Mouse (Mus musculus) forebrain, embryonic 15.5 days (tissue): ENCODE results near the gene Ddx23. TPM values are rescaled to one million over a fixed set of nuclear protein-coding genes. Genes with fewer than 3 reads are reported as not detected.

Experiments
- ATAC-seq: fragments of 200-750 bp; cut with Nextera tagmentation; replicated peaks from 2 replicates; pipeline ENCODE4 v1.8.0; 2017; ENCODE audit warnings: mild to moderate bottlenecking, moderate TSS enrichment, moderate library complexity
- H3K27ac ChIP-seq: fragments of 300-500 bp; sonication (generic); replicated peaks from 2 replicates; pipeline ENCODE4 v1.5.1; 2015; ENCODE audit warnings: mild to moderate bottlenecking, inconsistent platforms
- H3K27me3 ChIP-seq: fragments of 300-500 bp; sonication (generic); 2 replicates; pipeline ENCODE4 v1.6.1; 2015; ENCODE audit warnings: inconsistent platforms
- H3K36me3 ChIP-seq: fragments of 300-500 bp; sonication (generic); 2 replicates; pipeline ENCODE4 v1.6.1; 2015; ENCODE audit warnings: mild to moderate bottlenecking, inconsistent platforms
- H3K4me1 ChIP-seq: fragments of 300-500 bp; sonication (generic); 2 replicates; pipeline ENCODE4 v1.6.1; 2015; ENCODE audit warnings: inconsistent platforms
- H3K4me2 ChIP-seq: fragments of 300-500 bp; sonication (generic); replicated peaks from 2 replicates; pipeline ENCODE4 v1.6.1; 2015; ENCODE audit warnings: mild to moderate bottlenecking, inconsistent platforms
- H3K4me3 ChIP-seq: fragments of 300-500 bp; sonication (generic); 2 replicates; pipeline ENCODE4 v1.5.1; 2015; ENCODE audit warnings: mild to moderate bottlenecking, inconsistent platforms
- H3K9ac ChIP-seq: fragments of 300-500 bp; sonication (generic); replicated peaks from 2 replicates; pipeline ENCODE4 v1.6.1; 2015; ENCODE audit warnings: mild to moderate bottlenecking, inconsistent platforms
- H3K9me3 ChIP-seq: fragments of 300-500 bp; sonication (generic); 2 replicates; pipeline ENCODE4 v1.6.1; 2016; ENCODE audit warnings: inconsistent platforms
- WGBS: fragments of 180-500 bp; shearing (Covaris S2); methylation state at CpG from one replicate; pipeline ENCODE4 v1.1.7; 2015; ENCODE audit warnings: mixed read lengths; 5-methylcytosine and 5-hydroxymethylcytosine counted together
- polyA plus RNA-seq: library from polyadenylated mRNA; unstranded; fragments of >200 nt; fragmentation: Nextera tagmentation; extraction: Ambion mirVana; gene quantifications from 2 replicates; pipeline ENCODE4 v1.2.1, GENCODE M21; 2015

Gene Ddx23
- polyA plus RNA-seq, 1 experiment from 2014 or later: 25.0 TPM

GRCm38 (mm10) chr15:98609331-98610130, 53.2 kb downstream of the Ddx23 start, which contains the start of gene Adcy6:
Adcy6 (minus strand) TSS chr15:98610076.
- ATAC-seq: peak; percentile 87
- H3K4me3 ChIP-seq: peak within 1 kb of the TSS; percentile 83
- H3K27me3 ChIP-seq: no peaks in the 10 kb centered on the region
- WGBS: under 1% methylated on average over 72 of the region's 75 CpGs
- H3K9ac ChIP-seq: peak within 1 kb of the TSS; percentile 92
- H3K27ac ChIP-seq: peak within 1 kb of the TSS; percentile 79
- H3K9me3 ChIP-seq: no peaks in the 10 kb centered on the region
- H3K4me2 ChIP-seq: peak within 1 kb of the TSS; percentile 90
- H3K4me1 ChIP-seq: peaks cover 29% of the 10 kb centered on the region
- no peaks in the 10 kb centered on the region for H3K36me3 ChIP-seq

DNA sequence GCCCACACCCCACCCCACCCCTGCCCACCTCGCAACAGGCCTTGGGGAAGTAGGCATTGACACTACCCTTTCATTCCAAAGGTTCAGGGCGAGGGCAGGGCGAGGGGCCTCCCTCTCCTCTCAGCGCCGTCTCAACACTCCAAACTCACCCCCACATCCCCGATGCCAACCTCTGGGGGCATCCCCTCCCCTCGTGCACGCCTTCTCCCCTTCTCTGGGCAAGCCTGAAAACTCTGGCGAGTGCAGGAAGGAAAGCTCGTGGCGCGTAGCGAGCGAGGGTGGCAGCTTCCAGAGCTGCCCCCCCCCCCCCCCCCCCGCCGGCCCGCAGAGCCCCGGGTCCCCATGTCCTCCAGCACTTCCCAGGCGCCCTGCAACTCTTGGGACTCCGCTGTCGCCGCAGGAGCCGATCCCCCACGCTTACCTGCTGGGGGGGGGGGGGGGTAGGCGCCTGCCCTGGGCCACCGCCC, 53.9 kb downstream of the Ddx23 start:
- Histone ChIP-seq H3K4me2 (peak overlapping the region; percentile 90), H3K4me1 (peaks cover 28% of the 10 kb centered on the region), H3K9me3 (no peaks in the 10 kb centered on the region), H3K27me3 (no peaks in the 10 kb centered on the region), H3K36me3 (peaks cover 6% of the 10 kb centered on the region; the same call in 1 of the 2 replicates), H3K27ac (peak overlapping the region; percentile 79), H3K9ac (peak overlapping the region; percentile 92), H3K4me3 (peak overlapping the region; percentile 83)
- peak; percentile 38 for ATAC-seq
- 0% methylated on average over 8 of the region's 26 CpGs for WGBS

DNA sequence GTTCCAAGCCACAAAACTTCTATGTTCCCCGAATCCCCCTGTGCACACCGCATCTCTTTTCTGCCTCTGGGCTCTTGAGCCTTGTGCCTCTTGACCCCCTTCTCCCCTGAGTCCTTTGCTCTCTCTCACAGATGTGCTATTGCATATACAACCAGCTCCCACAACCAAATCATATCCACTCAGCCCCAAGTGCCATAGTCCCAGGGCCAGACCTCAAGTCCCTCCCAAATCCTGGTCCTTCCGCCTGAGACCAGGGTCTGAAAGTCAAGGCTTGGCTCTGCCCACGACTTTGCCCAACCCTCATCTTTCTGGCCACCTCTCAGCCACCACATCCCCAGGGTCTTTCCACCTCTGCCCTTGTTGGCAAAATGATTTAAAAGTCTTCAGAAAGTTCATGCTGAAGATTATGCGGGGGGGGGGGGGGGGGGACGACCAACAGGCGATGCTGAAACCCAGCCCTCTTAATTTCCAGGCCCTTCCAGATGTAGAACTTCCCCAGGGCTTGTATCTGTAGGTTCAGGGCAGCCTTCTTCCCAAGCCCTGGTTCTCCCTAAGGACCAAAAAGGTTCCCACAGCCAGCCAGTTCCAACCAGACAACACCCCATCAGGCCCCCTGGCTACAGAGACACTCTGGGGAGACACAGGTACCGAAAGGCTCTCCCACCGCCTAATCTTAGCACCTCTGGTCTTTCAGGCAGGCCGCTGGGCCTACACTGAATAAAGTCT, 54.5 kb downstream of the Ddx23 start:
- 0 out of 2 replicates have a peak, but pooled peaks have one; percentile 14 for ATAC-seq
- Histone ChIP-seq H3K27me3 (no peaks in the 10 kb centered on the region), H3K36me3 (peaks cover 9% of the 10 kb centered on the region; the same call in 1 of the 2 replicates), H3K9ac (peak overlapping the region; percentile 92), H3K4me1 (peaks cover 32% of the 10 kb centered on the region), H3K4me3 (peak overlapping the region; percentile 83), H3K27ac (peak overlapping the region; percentile 79; the same call in 1 of the 2 replicates), H3K9me3 (no peaks in the 10 kb centered on the region), H3K4me2 (peak overlapping the region; percentile 90)
- 9% methylated on average over 10 of the region's 10 CpGs for WGBS

DNA sequence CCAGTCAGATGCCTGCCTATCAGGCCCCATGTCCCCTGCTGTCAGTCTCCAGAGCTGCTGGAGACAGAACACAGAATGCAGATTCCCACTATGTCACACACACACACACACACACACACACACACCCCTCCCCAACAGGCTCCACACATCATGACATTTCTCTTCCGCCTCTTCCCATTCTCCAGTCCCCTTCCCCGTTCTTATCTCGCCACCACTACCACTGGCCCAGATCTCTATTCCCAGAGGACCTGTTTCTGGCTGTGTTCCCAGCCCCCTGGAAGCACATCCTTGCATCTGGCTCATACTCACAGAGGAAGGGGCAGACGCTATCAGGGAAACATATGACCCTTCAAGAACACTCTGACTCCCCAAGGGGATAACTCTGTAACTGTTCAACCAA, 55.1 kb downstream of the Ddx23 start:
- Histone ChIP-seq H3K27ac (0 out of 2 replicates have a peak overlapping the region, but pooled peaks have one; percentile 31), H3K9me3 (no peaks in the 10 kb centered on the region), H3K36me3 (peaks cover 9% of the 10 kb centered on the region; the same call in 1 of the 2 replicates), H3K27me3 (no peaks in the 10 kb centered on the region), H3K9ac (peak overlapping the region; percentile 92), H3K4me3 (peak overlapping the region; percentile 83; the same call in 1 of the 2 replicates), H3K4me2 (peak overlapping the region; percentile 90), H3K4me1 (peaks cover 39% of the 10 kb centered on the region)
- 30% methylated on average over 4 of the region's 4 CpGs for WGBS
- ATAC-seq: no peak

GRCm38 (mm10) chr15:98606739-98607138, 56.0 kb downstream of the Ddx23 start:
- no peaks in the 10 kb centered on the region for H3K9me3 ChIP-seq
- H3K27me3 ChIP-seq: no peaks in the 10 kb centered on the region
- no peak overlapping the region for H3K27ac ChIP-seq
- no peak overlapping the region for H3K4me2 ChIP-seq
- no peak for ATAC-seq
- H3K4me1 ChIP-seq: peaks cover 47% of the 10 kb centered on the region
- peaks cover 12% of the 10 kb centered on the region; the same call in 1 of the 2 replicates for H3K36me3 ChIP-seq
- 69% methylated on average over 9 of the region's 9 CpGs for WGBS
- no peak overlapping the region for H3K9ac ChIP-seq
- no peak overlapping the region for H3K4me3 ChIP-seq

GRCm38 (mm10) chr15:98606051-98606536, 56.6 kb downstream of the Ddx23 start:
- Histone ChIP-seq H3K27me3 (no peaks in the 10 kb centered on the region), H3K4me1 (peaks cover 47% of the 10 kb centered on the region), H3K27ac (no peak overlapping the region), H3K36me3 (peaks cover 16% of the 10 kb centered on the region; the same call in 1 of the 2 replicates), H3K9ac (no peak overlapping the region), H3K4me3 (no peak overlapping the region), H3K9me3 (no peaks in the 10 kb centered on the region), H3K4me2 (no peak overlapping the region)
- 89% methylated on average over 12 of the region's 12 CpGs for WGBS
- no peak for ATAC-seq

GRCm38 (mm10) chr15:98604041-98604575, 58.6 kb downstream of the Ddx23 start:
- Histone ChIP-seq H3K9ac (no peak overlapping the region; the same call in 1 of the 2 replicates), H3K4me2 (no peak overlapping the region), H3K36me3 (peaks cover 31% of the 10 kb centered on the region; the same call in 1 of the 2 replicates), H3K27me3 (no peaks in the 10 kb centered on the region), H3K4me3 (no peak overlapping the region), H3K9me3 (no peaks in the 10 kb centered on the region), H3K4me1 (peaks cover 42% of the 10 kb centered on the region), H3K27ac (no peak overlapping the region)
- no peak for ATAC-seq
- WGBS: 93% methylated on average over 24 of the region's 24 CpGs

DNA sequence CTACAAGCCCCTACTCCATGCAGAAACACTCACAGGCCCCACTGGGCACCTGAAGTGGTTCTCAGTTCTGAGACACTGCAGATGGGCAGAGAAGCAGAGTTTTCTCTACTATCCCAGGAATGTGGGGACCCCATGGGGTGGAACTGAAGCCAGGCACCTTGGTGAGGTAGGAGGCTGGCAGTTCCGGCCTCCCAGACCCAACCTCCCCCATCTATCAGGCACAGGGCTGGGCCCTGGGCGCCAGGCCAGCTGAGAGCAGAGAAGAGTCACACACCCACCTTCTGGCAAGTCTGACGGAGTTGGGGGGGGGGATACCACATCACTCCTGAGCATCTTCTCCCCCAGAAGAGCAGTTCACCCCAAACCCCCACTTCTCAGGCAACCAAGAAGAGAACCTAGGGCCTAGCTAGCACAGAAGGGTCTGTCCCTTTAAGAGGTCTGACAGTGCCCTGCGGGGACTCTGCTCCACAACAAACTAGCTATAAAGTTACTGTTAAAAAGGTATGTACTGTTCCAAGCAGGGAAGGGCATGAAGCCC, 59.7 kb downstream of the Ddx23 start:
- no peak overlapping the region for H3K4me3 ChIP-seq
- ATAC-seq: no peak
- H3K4me1 ChIP-seq: peaks cover 34% of the 10 kb centered on the region
- H3K9me3 ChIP-seq: no peaks in the 10 kb centered on the region
- peaks cover 40% of the 10 kb centered on the region for H3K36me3 ChIP-seq
- no peak overlapping the region for H3K4me2 ChIP-seq
- WGBS: 57% methylated on average over 4 of the region's 4 CpGs
- H3K9ac ChIP-seq: no peak overlapping the region
- no peaks in the 10 kb centered on the region for H3K27me3 ChIP-seq
- no peak overlapping the region for H3K27ac ChIP-seq

DNA sequence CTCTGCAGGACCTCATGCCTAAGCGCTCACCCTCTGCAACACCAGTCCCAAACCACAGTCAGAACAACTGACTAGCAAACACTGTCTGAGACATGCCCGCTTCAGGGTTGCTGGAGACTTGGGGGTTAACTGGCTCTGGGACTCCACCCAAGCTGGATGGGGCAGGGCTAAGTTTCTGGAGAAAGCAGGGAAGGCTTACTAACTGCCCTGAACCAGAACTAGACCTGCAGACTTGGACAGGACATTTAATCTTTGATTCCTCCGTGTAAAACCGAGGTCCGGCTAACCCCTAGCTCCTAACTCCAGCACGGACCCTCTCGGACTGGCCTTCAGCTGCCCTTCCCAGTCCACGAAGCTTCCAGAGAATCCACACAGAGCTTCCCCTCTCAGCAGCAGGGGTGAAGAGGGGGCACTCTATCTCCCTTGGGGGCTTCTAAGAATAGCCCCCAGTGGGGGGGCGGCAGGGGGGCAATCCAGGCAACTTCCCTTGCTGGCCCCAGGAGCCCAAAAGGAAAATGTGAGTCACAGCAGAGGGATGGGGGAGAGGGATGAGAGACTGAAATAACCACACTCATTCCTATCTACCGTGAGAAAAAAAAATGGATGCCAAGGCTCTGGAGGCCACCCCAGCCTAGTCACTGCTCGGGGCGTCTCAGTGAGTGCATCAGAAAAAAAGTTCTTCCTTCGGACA, 60.4 kb downstream of the Ddx23 start:
- Histone ChIP-seq H3K27ac (no peak overlapping the region), H3K27me3 (no peaks in the 10 kb centered on the region), H3K9me3 (no peaks in the 10 kb centered on the region), H3K4me1 (peaks cover 27% of the 10 kb centered on the region), H3K4me3 (no peak overlapping the region), H3K36me3 (peaks cover 46% of the 10 kb centered on the region), H3K4me2 (no peak overlapping the region), H3K9ac (peak overlapping the region; percentile 28)
- no peak for ATAC-seq
- 74% methylated on average over 13 of the region's 13 CpGs for WGBS

DNA sequence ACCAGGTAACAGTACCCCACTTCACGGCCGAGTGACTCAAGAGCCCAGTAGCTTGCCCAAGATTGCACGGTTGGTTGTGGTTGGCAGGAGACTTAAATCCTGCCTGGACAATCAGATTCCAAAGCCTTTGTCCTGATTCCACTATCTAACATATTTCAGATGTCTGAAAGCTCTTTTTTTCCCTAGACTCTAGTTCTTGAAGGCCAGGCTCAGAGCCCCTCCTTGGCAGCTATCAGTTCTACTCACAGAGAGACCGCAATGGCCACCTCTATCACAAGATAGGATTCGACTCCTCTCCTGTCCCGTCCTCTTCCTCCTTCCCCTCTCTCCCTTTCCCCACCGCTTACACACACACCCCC, 60.9 kb downstream of the Ddx23 start:
- 82% methylated on average over 7 of the region's 7 CpGs for WGBS
- Histone ChIP-seq H3K9me3 (no peaks in the 10 kb centered on the region), H3K36me3 (peaks cover 52% of the 10 kb centered on the region), H3K27ac (no peak overlapping the region), H3K4me3 (no peak overlapping the region), H3K27me3 (no peaks in the 10 kb centered on the region), H3K9ac (0 out of 2 replicates have a peak overlapping the region, but pooled peaks have one; percentile 28), H3K4me1 (peaks cover 22% of the 10 kb centered on the region), H3K4me2 (no peak overlapping the region)
- no peak for ATAC-seq

DNA sequence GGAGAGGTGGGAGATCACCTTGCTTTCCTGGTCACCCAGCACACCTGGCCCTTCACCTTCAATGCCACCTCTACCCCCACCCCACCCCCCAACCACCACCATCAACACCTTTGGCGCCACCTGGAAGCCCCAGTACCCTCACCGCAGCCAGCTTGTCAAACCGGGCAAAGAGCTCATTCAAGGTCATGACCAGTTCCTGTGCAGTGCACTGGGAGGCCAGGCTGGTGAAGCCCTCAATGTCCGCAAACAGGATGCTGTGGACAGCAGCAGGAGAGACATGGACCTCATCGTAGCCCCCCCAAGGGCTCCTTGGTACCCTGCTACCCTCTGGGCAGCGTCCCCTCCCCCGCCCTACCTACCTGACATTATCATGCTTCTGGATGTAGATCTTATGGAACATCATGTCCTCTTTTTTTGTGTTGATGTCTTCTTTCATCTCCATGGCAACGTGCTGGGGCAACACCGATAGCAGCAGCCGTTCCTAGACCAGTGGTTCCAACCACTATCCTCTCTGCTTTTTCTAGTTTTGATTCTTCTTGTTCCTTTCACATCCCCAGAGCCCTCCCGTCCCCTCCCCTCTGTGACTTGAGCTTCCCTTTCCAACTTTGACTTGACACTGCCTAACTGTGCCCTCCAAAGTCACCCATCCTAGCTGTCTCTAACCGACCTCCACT, 62.5 kb downstream of the Ddx23 start:
- no peak overlapping the region for H3K9ac ChIP-seq
- peaks cover 19% of the 10 kb centered on the region for H3K4me1 ChIP-seq
- no peak overlapping the region for H3K4me2 ChIP-seq
- peaks cover 68% of the 10 kb centered on the region for H3K36me3 ChIP-seq
- ATAC-seq: no peak
- no peaks in the 10 kb centered on the region for H3K27me3 ChIP-seq
- no peak overlapping the region for H3K4me3 ChIP-seq
- H3K27ac ChIP-seq: no peak overlapping the region
- no peaks in the 10 kb centered on the region for H3K9me3 ChIP-seq
- 83% methylated on average over 12 of the region's 12 CpGs for WGBS
